In genomic region chr10:62541499-62541898, GRCm38 (mm10) we compare ENCODE assay signal across 1 mouse cellular context.
A peak's percentile ranks its signal among the peaks of the same experiment; 100 is the strongest.
TF ChIP-seq lines count a peak whose summit lies in the region.

No protein-coding gene starts in this region.

TF ChIP-seq in MEL, 35 proteins besides CTCF, POLR2A, EP300 and RAD21:
- no peak for TF ChIP-seq GABPA (IDR thresholded peaks at IDR 0.05; ENCODE audit: low read depth, low read length)
- peak; percentile 94 for TF ChIP-seq USF1 (IDR thresholded peaks at IDR 0.05; ENCODE audit: low read depth, low read length)
- no peak for TF ChIP-seq SMC3 (IDR thresholded peaks at IDR 0.05; ENCODE audit: low read depth, low read length)
- TF ChIP-seq MAX (IDR thresholded peaks at IDR 0.05; ENCODE audit: low read length), result peak; percentile 96
- TF ChIP-seq CHD2 (IDR thresholded peaks at IDR 0.05; ENCODE audit: low read length), result no peak
- TF ChIP-seq ZC3H11A (IDR thresholded peaks at IDR 0.05; ENCODE audit: low read depth, low read length), result no peak
- TF ChIP-seq E2F4 (IDR thresholded peaks at IDR 0.05; ENCODE audit: borderline replicate concordance, low read depth, low read length), result no peak
- TF ChIP-seq ZMIZ1 (IDR thresholded peaks at IDR 0.05; ENCODE audit: low read depth, low read length), result peak; percentile 54; the same call in 1 of the 2 replicates
- no peak for TF ChIP-seq JUND (IDR thresholded peaks at IDR 0.05; ENCODE audit: low read depth, low read length)
- peak; percentile 73 for TF ChIP-seq ETS1 (IDR thresholded peaks at IDR 0.05; ENCODE audit: low read depth, low read length)
- no peak for TF ChIP-seq UBTF (IDR thresholded peaks at IDR 0.05; ENCODE audit: borderline replicate concordance, insufficient read depth, low read depth, low read length)
- TF ChIP-seq POLR2AphosphoS5 (IDR thresholded peaks at IDR 0.05; ENCODE audit: borderline replicate concordance, low read depth, low read length), result no peak; the same call in 1 of the 2 replicates
- peak; percentile 46 for TF ChIP-seq TCF12 (IDR thresholded peaks at IDR 0.05; ENCODE audit: low read depth, low read length)
- TF ChIP-seq ZKSCAN1 (IDR thresholded peaks at IDR 0.05; ENCODE audit: low read depth, low read length), result no peak
- no peak for TF ChIP-seq KAT2A (conservative IDR thresholded peaks at IDR 0.05; ENCODE audit: low read depth, low read length)
- TF ChIP-seq TBP (IDR thresholded peaks at IDR 0.05; ENCODE audit: low read depth, low read length), result peak; percentile 48; the same call in 1 of the 2 replicates
- TF ChIP-seq MYC (IDR thresholded peaks at IDR 0.05; ENCODE audit: low read depth, low read length), result peak; percentile 91; the same call in 1 of the 2 replicates
- no peak for TF ChIP-seq MYB (IDR thresholded peaks at IDR 0.05; ENCODE audit: low read depth, low read length)
- TF ChIP-seq CHD1 (IDR thresholded peaks at IDR 0.05; ENCODE audit: low read depth, low read length), result no peak
- no peak for TF ChIP-seq MAFK (IDR thresholded peaks at IDR 0.05; ENCODE audit: borderline replicate concordance, low read depth, low read length)
- peak; percentile 91 for TF ChIP-seq MXI1 (IDR thresholded peaks at IDR 0.05; ENCODE audit: low read depth, low read length)
- no peak for TF ChIP-seq RCOR1 (IDR thresholded peaks at IDR 0.05; ENCODE audit: low read depth, low read length)
- peak; percentile 44 to 60; a peak in 2 of 4 replicates for TF ChIP-seq USF2 (IDR thresholded peaks at IDR 0.05; ENCODE audit: borderline replicate concordance in 1 of 2, insufficient read depth in 1 of 2, low read depth in 1 of 2, low read length in 2 of 2)
- no peak for TF ChIP-seq NRF1 (IDR thresholded peaks at IDR 0.05; ENCODE audit: insufficient read depth, low read depth, low read length, poor library complexity, severe bottlenecking)
- TF ChIP-seq NELFE (IDR thresholded peaks at IDR 0.05; ENCODE audit: low read depth, low read length), result peak; percentile 70
- TF ChIP-seq ELF1 (IDR thresholded peaks at IDR 0.05; ENCODE audit: low read depth, low read length), result no peak
- TF ChIP-seq POLR2AphosphoS2 (IDR thresholded peaks at IDR 0.05; ENCODE audit: low read length), result no peak
- peak; percentile 29; the same call in 1 of the 2 replicates for TF ChIP-seq HCFC1 (IDR thresholded peaks at IDR 0.05; ENCODE audit: low read depth, low read length)
- TF ChIP-seq BHLHE40 (IDR thresholded peaks at IDR 0.05; ENCODE audit: borderline replicate concordance, low read depth, low read length), result peak; percentile 85; the same call in 1 of the 2 replicates
- no peak for TF ChIP-seq MAZ (IDR thresholded peaks at IDR 0.05; ENCODE audit: low read depth, low read length)
- TF ChIP-seq GATA1 (IDR thresholded peaks at IDR 0.05; ENCODE audit: low read depth, low read length), result no peak
- TF ChIP-seq MEF2A (IDR thresholded peaks at IDR 0.05; ENCODE audit: extremely low read depth, insufficient replicate concordance, low read depth, low read length, poor library complexity, severe bottlenecking), result no peak
- TF ChIP-seq ZNF384 (IDR thresholded peaks at IDR 0.05; ENCODE audit: low read depth, low read length), result no peak
- TF ChIP-seq SIN3A (IDR thresholded peaks at IDR 0.05; ENCODE audit: low read length), result no peak
- TF ChIP-seq TAL1 (IDR thresholded peaks at IDR 0.05; ENCODE audit: low read length), result no peak
